ENCODE assay signal across 9 mouse cellular contexts in genomic region chr3:17785106-17786022, GRCm38 (mm10).
DNase-seq lines count a peak whose midpoint lies in the region; ATAC-seq lines count a peak whose summit lies in the region.
"Had no signal": no experiment of that assay in that cellular context is flagged by ENCODE, and none has a peak within 500 bp of the region (broad histone marks: within the 10 kb centered on the region; RNA-seq: fewer than 3 reads in every experiment).

No protein-coding gene starts in this region.

- DNase-seq in heart, adult 11 months = no peak
- DNase-seq in layer of hippocampus, postnatal 10 days (ENCODE audit: low spot score in 2 of 2) = no peak
- DNase-seq in adrenal gland, adult 8-10 months = no peak

- peak overlapping the region; percentile 97 for H3K4me2 ChIP-seq in heart, embryonic 14.5 days (ENCODE audit: low read length)
- H3K4me2 ChIP-seq in hindbrain, embryonic 12.5 days (replicated peaks) = peak overlapping the region; percentile 91
- peak overlapping the region; percentile 83 for H3K4me2 ChIP-seq in midbrain, embryonic 15.5 days

- no peaks in the 10 kb centered on the region for H3K36me3 ChIP-seq in heart, embryonic 14.5 days (ENCODE audit: control insufficient read depth, insufficient read depth, low read length)
- no peaks in the 10 kb centered on the region for H3K36me3 ChIP-seq in hindbrain, embryonic 12.5 days
- H3K36me3 ChIP-seq in midbrain, embryonic 15.5 days (replicated peaks) = no peaks in the 10 kb centered on the region

- no peak overlapping the region for H3K27ac ChIP-seq in heart, embryonic 14.5 days (replicated peaks in 1 of 2; ENCODE audit: control insufficient read depth in 1 of 2, insufficient read depth in 1 of 2, low read depth in 2 of 2, low read length in 2 of 2)
- H3K27ac ChIP-seq in brown adipose tissue, adult 24 weeks (replicated peaks; ENCODE audit: low read depth, low read length) = no peak overlapping the region
- peak overlapping the region; percentile 100 for H3K27ac ChIP-seq in hindbrain, embryonic 12.5 days
- peak overlapping the region; percentile 100 for H3K27ac ChIP-seq in midbrain, embryonic 15.5 days

- WGBS in heart, embryonic 14.5 days = 10% methylated on average over 21 of the region's 21 CpGs
- WGBS in hindbrain, embryonic 12.5 days = 1% methylated on average over 21 of the region's 21 CpGs
- 3% methylated on average over 21 of the region's 21 CpGs for WGBS in midbrain, embryonic 15.5 days

- H3K9me3 ChIP-seq in heart, embryonic 14.5 days (ENCODE audit: control insufficient read depth, low read length) = no peaks in the 10 kb centered on the region
- no peaks in the 10 kb centered on the region for H3K9me3 ChIP-seq in hindbrain, embryonic 12.5 days (replicated peaks)
- no peaks in the 10 kb centered on the region for H3K9me3 ChIP-seq in midbrain, embryonic 15.5 days

- H3K27me3 ChIP-seq in heart, embryonic 14.5 days (ENCODE audit: control insufficient read depth, insufficient read depth, low read length) = peaks cover 59% of the 10 kb centered on the region
- peaks cover 3% of the 10 kb centered on the region; the same call in 1 of the 2 replicates for H3K27me3 ChIP-seq in hindbrain, embryonic 12.5 days
- no peaks in the 10 kb centered on the region for H3K27me3 ChIP-seq in midbrain, embryonic 15.5 days (replicated peaks)
- H3K27me3 ChIP-seq: CH12.LX had no signal

- peak overlapping the region; percentile 58 for H3K9ac ChIP-seq in heart, embryonic 14.5 days (ENCODE audit: low read length)
- H3K9ac ChIP-seq in hindbrain, embryonic 12.5 days = peak overlapping the region; percentile 92
- peak overlapping the region; percentile 82 for H3K9ac ChIP-seq in midbrain, embryonic 15.5 days

- peak overlapping the region; percentile 41 to 54 for H3K4me3 ChIP-seq in heart, embryonic 14.5 days (ENCODE audit: control insufficient read depth in 1 of 2, insufficient read depth in 1 of 2, low read depth in 1 of 2, low read length in 2 of 2)
- H3K4me3 ChIP-seq in brown adipose tissue, adult 24 weeks (ENCODE audit: insufficient read depth, low read depth, low read length) = peak overlapping the region; percentile 34; the same call in 1 of the 2 replicates
- peak overlapping the region; percentile 68 for H3K4me3 ChIP-seq in hindbrain, embryonic 12.5 days
- H3K4me3 ChIP-seq in midbrain, embryonic 15.5 days = peak overlapping the region; percentile 62

- no peak for ATAC-seq in heart, embryonic 14.5 days (ENCODE audit: insufficient number of reproducible peaks, insufficient read depth, low FRiP score, low read depth)
- ATAC-seq in hindbrain, embryonic 12.5 days (ENCODE audit: low FRiP score) = peak; percentile 48
- ATAC-seq in midbrain, embryonic 15.5 days (replicated peaks) = no peak; the same call in 1 of the 2 replicates
- no peak for ATAC-seq in erythroid progenitor cell, adult 5-6 weeks (replicated peaks; ENCODE audit: low FRiP score, poor library complexity, severe bottlenecking)

- peaks cover 7 to 10% of the 10 kb centered on the region in 2 experiments; a peak in 2 of 4 replicates for H3K4me1 ChIP-seq in heart, embryonic 14.5 days (ENCODE audit: control insufficient read depth in 2 of 2, insufficient read depth in 2 of 2, low read length in 2 of 2)
- H3K4me1 ChIP-seq in brown adipose tissue, adult 24 weeks (ENCODE audit: control insufficient read depth, insufficient read depth, insufficient read length, low read length) = 0 out of 2 replicates have a peak, but pooled peaks cover 2% of the 10 kb centered on the region
- peaks cover 21% of the 10 kb centered on the region for H3K4me1 ChIP-seq in hindbrain, embryonic 12.5 days
- peaks cover 15% of the 10 kb centered on the region; the same call in 1 of the 2 replicates for H3K4me1 ChIP-seq in midbrain, embryonic 15.5 days

Comparison
In these comparisons a context has a peak if more than half of its experiments do, and no peak if none do; other contexts are left out.
1. H3K27ac ChIP-seq: peak in hindbrain, embryonic 12.5 days (single experiment) and midbrain, embryonic 15.5 days (single experiment); none in heart, embryonic 14.5 days (0 of 2) and brown adipose tissue, adult 24 weeks (single experiment).
2. Peak in every context shown above with its lines, with median percentiles within 50 percentile points of each other: H3K4me2 ChIP-seq, H3K4me3 ChIP-seq and H3K9ac ChIP-seq.